Mouse (Mus musculus): Measurements from ENCODE around the gene Tfip11. TPM values are rescaled to one million over a fixed set of nuclear protein-coding genes. Genes with fewer than 3 reads are reported as not detected.

Tfip11 gene
- polyA plus RNA-seq (2015; fragmentation: Nextera tagmentation; extraction: Ambion mirVana): 36.7 and 37.8 TPM in 2 replicates

DNA sequence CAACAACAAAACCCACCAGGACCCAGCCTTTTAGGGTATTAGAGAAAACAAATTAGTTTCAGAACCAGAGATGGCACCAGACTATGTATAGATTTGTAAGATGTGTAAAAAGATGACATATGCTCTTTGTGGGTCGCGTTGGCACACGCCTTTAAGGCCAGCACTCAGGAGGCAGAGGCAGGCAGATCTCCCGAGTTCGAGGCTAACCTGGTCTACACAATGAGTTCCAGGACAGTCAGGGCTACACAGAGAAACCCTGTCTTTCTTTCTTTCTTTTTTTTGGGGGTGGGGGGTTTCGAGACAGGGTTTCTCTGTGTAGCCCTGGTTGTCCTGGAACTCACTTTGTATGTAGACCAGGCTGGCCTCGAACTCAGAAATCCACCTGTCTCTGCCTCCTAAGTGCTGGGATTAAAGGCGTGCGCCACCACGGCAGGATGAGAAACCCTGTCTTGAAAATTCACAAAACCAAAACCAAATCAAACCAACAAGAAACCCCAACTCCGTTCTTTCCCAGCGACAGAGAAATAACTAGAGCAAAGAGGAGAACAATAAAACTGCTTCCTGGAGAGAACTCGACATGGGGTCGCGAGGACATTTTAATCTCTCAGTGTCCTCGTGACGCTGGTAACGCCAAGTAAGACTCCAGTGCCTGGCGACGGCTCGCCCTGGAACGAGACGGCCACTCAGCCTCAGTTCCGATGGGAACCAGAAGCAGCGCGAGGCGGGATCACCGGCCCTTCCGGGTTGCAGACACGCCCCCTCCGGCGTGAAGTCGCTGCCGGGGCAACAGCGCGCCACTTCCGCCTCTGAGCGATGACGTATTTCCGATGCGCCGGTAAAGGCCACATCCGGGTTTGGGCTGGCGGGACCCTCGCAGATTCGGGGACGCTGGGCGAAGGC, at the start of gene Tfip11:
TSS of gene Tfip11 (plus strand) at position 813 of the 900 bp plus-strand sequence.
- H3K27me3 ChIP-seq (ENCODE audit: insufficient read depth, low read length): no peaks in the 10 kb centered on the region
- WGBS: 7% methylated on average over 48 of the region's 48 CpGs
- H3K36me3 ChIP-seq (ENCODE audit: insufficient read depth, low read length): peaks cover 22% of the 10 kb centered on the region
- peaks cover 23% of the 10 kb centered on the region for H3K4me1 ChIP-seq (ENCODE audit: insufficient read depth, low read length)
- no peaks in the 10 kb centered on the region for H3K9me3 ChIP-seq (ENCODE audit: low read length)
- H3K4me3 ChIP-seq (ENCODE audit: low read length): peak within 1 kb of the TSS; percentile 96
- peak; percentile 86 for ATAC-seq (ENCODE audit: low FRiP score, low TSS enrichment)
- H3K27ac ChIP-seq (ENCODE audit: low read length): peak within 1 kb of the TSS; percentile 88
- peak within 1 kb of the TSS; percentile 83 for H3K9ac ChIP-seq (replicated peaks; ENCODE audit: low read length)
- peak within 1 kb of the TSS; percentile 74 for H3K4me2 ChIP-seq (replicated peaks; ENCODE audit: low read depth, low read length)

- H3K4me3 ChIP-seq (ENCODE audit: low read length): peak overlapping the region; percentile 78
- H3K36me3 ChIP-seq (ENCODE audit: insufficient read depth, low read length): no peaks in the 10 kb centered on the region
- peak overlapping the region; percentile 79 for H3K4me2 ChIP-seq (replicated peaks; ENCODE audit: low read depth, low read length)
- peak overlapping the region; percentile 65 for H3K27ac ChIP-seq (ENCODE audit: low read length)
- H3K4me1 ChIP-seq (ENCODE audit: insufficient read depth, low read length): peaks cover 52% of the 10 kb centered on the region
- no peak; the same call in 1 of the 2 replicates for ATAC-seq (ENCODE audit: low FRiP score, low TSS enrichment)
- H3K9me3 ChIP-seq (ENCODE audit: low read length): no peaks in the 10 kb centered on the region
- WGBS: under 1% methylated on average over 24 of the region's 24 CpGs
- no peaks in the 10 kb centered on the region for H3K27me3 ChIP-seq (ENCODE audit: insufficient read depth, low read length)
- H3K9ac ChIP-seq (replicated peaks; ENCODE audit: low read length): peak overlapping the region; percentile 90
Measured at GRCm38 (mm10) chr5:112276907-112277348, 49.2 kb upstream of the Tfip11 start.

DNA sequence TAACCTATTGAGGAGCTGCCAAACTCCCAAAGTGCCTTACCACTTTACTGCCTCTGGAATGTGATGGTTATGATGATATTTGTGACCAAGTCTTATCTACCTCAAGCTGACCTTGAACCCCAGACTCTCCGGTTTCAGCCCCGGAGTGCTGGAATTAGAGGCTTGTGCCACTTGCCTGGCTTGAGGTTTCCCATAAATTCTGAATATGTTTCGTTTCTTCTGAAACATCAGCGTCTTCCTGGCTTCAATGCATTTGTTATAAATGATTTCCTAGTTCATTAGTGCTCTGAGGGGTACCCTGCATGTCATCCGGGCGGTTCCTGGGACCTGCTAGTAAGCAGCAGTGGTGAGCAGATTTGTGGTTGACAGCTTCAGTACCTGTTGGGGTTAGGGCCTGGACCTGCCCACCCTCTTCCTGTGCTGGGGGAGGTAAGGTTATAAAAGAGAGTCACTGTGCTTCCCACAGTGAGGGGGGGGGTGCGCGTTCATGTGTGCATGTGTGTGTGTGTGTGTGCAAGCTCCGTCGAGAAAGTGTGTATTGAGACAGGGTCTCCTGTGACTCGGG, 48.2 kb upstream of the Tfip11 start:
- Histone ChIP-seq H3K36me3 (ENCODE audit: insufficient read depth, low read length) (no peaks in the 10 kb centered on the region), H3K27me3 (ENCODE audit: insufficient read depth, low read length) (no peaks in the 10 kb centered on the region), H3K4me3 (ENCODE audit: low read length) (peak overlapping the region; percentile 78), H3K9me3 (ENCODE audit: low read length) (no peaks in the 10 kb centered on the region), H3K4me1 (ENCODE audit: insufficient read depth, low read length) (peaks cover 58% of the 10 kb centered on the region), H3K27ac (ENCODE audit: low read length) (no peak overlapping the region), H3K9ac (replicated peaks; ENCODE audit: low read length) (peak overlapping the region; percentile 90; the same call in 1 of the 2 replicates), H3K4me2 (replicated peaks; ENCODE audit: low read depth, low read length) (peak overlapping the region; percentile 79)
- no peak for ATAC-seq (ENCODE audit: low FRiP score, low TSS enrichment)
- WGBS: 67% methylated on average over 11 of the region's 11 CpGs

GRCm38 (mm10) chr5:112279181-112280021, 46.8 kb upstream of the Tfip11 start:
- Histone ChIP-seq H3K4me2 (replicated peaks; ENCODE audit: low read depth, low read length) (0 out of 2 replicates have a peak overlapping the region, but pooled peaks have one; percentile 17), H3K9ac (replicated peaks; ENCODE audit: low read length) (peak overlapping the region; percentile 35; the same call in 1 of the 2 replicates), H3K27me3 (ENCODE audit: insufficient read depth, low read length) (no peaks in the 10 kb centered on the region), H3K9me3 (ENCODE audit: low read length) (no peaks in the 10 kb centered on the region), H3K27ac (ENCODE audit: low read length) (peak overlapping the region; percentile 16; the same call in 1 of the 2 replicates), H3K36me3 (ENCODE audit: insufficient read depth, low read length) (no peaks in the 10 kb centered on the region), H3K4me1 (ENCODE audit: insufficient read depth, low read length) (peaks cover 68% of the 10 kb centered on the region), H3K4me3 (ENCODE audit: low read length) (peak overlapping the region; percentile 78; the same call in 1 of the 2 replicates)
- 77% methylated on average over 17 of the region's 17 CpGs for WGBS
- no peak for ATAC-seq (ENCODE audit: low FRiP score, low TSS enrichment)

DNA sequence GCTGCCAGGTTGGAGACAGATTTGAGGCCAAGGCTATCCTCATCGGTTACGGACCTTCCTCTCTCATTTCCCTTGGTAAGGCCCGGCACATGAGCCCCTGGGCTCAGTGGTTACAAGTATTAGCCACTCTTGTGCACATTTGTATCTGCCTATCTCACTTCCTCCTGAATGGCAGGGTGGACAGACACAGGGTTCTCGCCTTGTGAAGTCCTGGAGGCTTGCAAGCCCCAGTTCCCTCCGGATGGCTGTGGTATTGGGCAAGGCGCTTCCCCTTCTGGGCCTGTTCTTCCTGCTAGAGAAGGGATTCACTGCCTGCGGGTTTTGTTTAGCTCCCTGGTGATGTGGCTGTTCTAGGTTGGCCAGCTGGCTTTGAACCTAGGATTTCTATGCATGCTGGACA, 46.0 kb upstream of the Tfip11 start:
- Histone ChIP-seq H3K27me3 (ENCODE audit: insufficient read depth, low read length) (no peaks in the 10 kb centered on the region), H3K36me3 (ENCODE audit: insufficient read depth, low read length) (no peaks in the 10 kb centered on the region), H3K9ac (replicated peaks; ENCODE audit: low read length) (peak overlapping the region; percentile 35; the same call in 1 of the 2 replicates), H3K27ac (ENCODE audit: low read length) (peak overlapping the region; percentile 16; the same call in 1 of the 2 replicates), H3K9me3 (ENCODE audit: low read length) (no peaks in the 10 kb centered on the region), H3K4me2 (replicated peaks; ENCODE audit: low read depth, low read length) (no peak overlapping the region), H3K4me1 (ENCODE audit: insufficient read depth, low read length) (peaks cover 69% of the 10 kb centered on the region), H3K4me3 (ENCODE audit: low read length) (no peak overlapping the region)
- ATAC-seq (ENCODE audit: low FRiP score, low TSS enrichment): no peak
- WGBS: 81% methylated on average over 7 of the region's 7 CpGs

DNA sequence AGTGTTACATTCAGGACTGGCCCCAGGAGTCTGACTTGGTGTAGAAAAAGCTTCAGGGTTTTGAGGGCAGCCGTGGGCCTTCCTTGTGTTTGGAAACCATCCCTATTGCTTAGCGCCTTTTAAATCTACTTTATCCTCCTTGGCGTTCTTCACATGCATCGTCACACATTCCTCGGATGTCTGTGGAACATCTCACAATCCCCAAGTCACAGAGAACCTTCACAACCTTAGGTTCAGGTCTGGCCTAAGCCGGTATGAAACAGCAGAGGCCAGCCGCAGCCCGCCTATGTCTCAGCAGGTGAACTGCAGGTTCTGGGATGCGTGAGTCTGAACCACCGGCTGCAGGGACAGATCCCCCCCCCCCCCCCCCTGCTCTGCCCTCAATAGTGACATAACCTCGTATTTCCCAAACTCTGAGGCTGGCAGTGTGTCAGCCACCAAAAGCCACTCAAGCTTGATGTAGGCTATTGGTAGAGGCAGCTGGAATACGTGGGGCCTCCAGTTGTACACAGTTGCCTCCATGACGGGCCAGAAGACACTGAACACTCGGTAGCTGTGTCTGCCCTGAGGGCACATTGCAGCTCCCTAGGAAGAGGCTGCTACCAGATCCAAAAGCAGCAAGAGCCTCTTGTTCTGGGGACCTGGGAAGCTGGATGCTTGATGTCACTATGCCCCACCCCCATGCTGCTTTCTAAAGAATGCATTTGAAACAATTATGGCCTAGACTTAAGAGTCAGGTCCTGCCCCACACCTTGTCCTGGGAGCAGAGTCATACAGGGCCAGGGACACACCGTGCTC, 45.1 kb upstream of the Tfip11 start:
- Histone ChIP-seq H3K9ac (replicated peaks; ENCODE audit: low read length) (no peak overlapping the region), H3K27ac (ENCODE audit: low read length) (peak overlapping the region; percentile 73; the same call in 1 of the 2 replicates), H3K36me3 (ENCODE audit: insufficient read depth, low read length) (no peaks in the 10 kb centered on the region), H3K27me3 (ENCODE audit: insufficient read depth, low read length) (no peaks in the 10 kb centered on the region), H3K4me2 (replicated peaks; ENCODE audit: low read depth, low read length) (no peak overlapping the region), H3K4me1 (ENCODE audit: insufficient read depth, low read length) (peaks cover 64% of the 10 kb centered on the region), H3K4me3 (ENCODE audit: low read length) (no peak overlapping the region), H3K9me3 (ENCODE audit: low read length) (no peaks in the 10 kb centered on the region)
- WGBS: 67% methylated on average over 15 of the region's 15 CpGs
- no peak for ATAC-seq (ENCODE audit: low FRiP score, low TSS enrichment)

DNA sequence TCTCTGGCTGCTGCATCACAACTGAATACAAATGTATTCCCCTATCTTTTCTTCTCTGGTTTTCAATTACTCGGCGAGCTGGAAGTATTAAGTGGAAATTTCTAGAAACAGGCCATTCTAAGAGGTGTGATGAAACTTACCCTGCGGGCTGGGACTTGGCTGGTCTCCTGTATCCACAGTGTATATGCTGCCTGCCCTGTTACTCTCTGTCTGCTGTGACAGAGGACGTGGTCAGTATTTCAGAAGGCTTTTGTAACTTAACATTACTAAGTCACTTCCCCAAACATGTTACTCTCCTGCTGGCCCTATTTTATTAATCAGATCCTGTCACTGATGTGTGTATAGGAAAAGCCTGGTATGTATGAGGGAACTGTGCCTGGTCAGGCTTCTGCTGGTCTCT, 44.5 kb upstream of the Tfip11 start:
- Histone ChIP-seq H3K9ac (replicated peaks; ENCODE audit: low read length) (no peak overlapping the region), H3K27ac (ENCODE audit: low read length) (peak overlapping the region; percentile 73), H3K4me2 (replicated peaks; ENCODE audit: low read depth, low read length) (no peak overlapping the region), H3K4me3 (ENCODE audit: low read length) (no peak overlapping the region), H3K36me3 (ENCODE audit: insufficient read depth, low read length) (no peaks in the 10 kb centered on the region), H3K27me3 (ENCODE audit: insufficient read depth, low read length) (no peaks in the 10 kb centered on the region), H3K9me3 (ENCODE audit: low read length) (no peaks in the 10 kb centered on the region), H3K4me1 (ENCODE audit: insufficient read depth, low read length) (peaks cover 64% of the 10 kb centered on the region)
- WGBS: 84% methylated on average over 4 of the region's 4 CpGs
- no peak for ATAC-seq (ENCODE audit: low FRiP score, low TSS enrichment)

- 0 out of 2 replicates have a peak overlapping the region, but pooled peaks have one; percentile 31 for H3K9ac ChIP-seq (replicated peaks; ENCODE audit: low read length)
- H3K4me2 ChIP-seq (replicated peaks; ENCODE audit: low read depth, low read length): no peak overlapping the region; the same call in 1 of the 2 replicates
- H3K4me3 ChIP-seq (ENCODE audit: low read length): no peak overlapping the region
- no peak for ATAC-seq (ENCODE audit: low FRiP score, low TSS enrichment)
- 67% methylated on average over 6 of the region's 6 CpGs for WGBS
- no peaks in the 10 kb centered on the region for H3K27me3 ChIP-seq (ENCODE audit: insufficient read depth, low read length)
- no peaks in the 10 kb centered on the region for H3K36me3 ChIP-seq (ENCODE audit: insufficient read depth, low read length)
- H3K9me3 ChIP-seq (ENCODE audit: low read length): no peaks in the 10 kb centered on the region
- H3K4me1 ChIP-seq (ENCODE audit: insufficient read depth, low read length): peaks cover 63% of the 10 kb centered on the region
- peak overlapping the region; percentile 73 for H3K27ac ChIP-seq (ENCODE audit: low read length)
Measured at GRCm38 (mm10) chr5:112282123-112282779, 43.9 kb upstream of the Tfip11 start.

Measured in kidney, embryonic 16.5 days (tissue).